Mouse (Mus musculus): ENCODE results near the gene Setd4. TPM values are rescaled to one million over a fixed set of nuclear protein-coding genes. Genes with fewer than 3 reads are reported as not detected.

Setd4 gene
- polyA plus RNA-seq, 1 experiment = 6.2 TPM

- Histone ChIP-seq H3K79me3 (ENCODE audit: low read depth) (no peaks in the 10 kb centered on the region), H3ac (ENCODE audit: control insufficient read depth, insufficient read length, low read depth) (no peak overlapping the region), H3K79me2 (ENCODE audit: control insufficient read depth, insufficient read depth) (no peaks in the 10 kb centered on the region), H3K27me3 (ENCODE audit: control insufficient read depth, insufficient read depth, insufficient read length) (no peaks in the 10 kb centered on the region), H3K36me3 (ENCODE audit: control insufficient read depth, insufficient read depth) (no peaks in the 10 kb centered on the region), H3K4me3 (ENCODE audit: insufficient read depth, poor library complexity, severe bottlenecking) (no peak overlapping the region)
- no peak for TF ChIP-seq FOSL1 (IDR thresholded peaks at IDR 0.05; ENCODE audit: insufficient read depth, low read length, poor library complexity, severe bottlenecking)
- no peak for TF ChIP-seq MYOG (IDR thresholded peaks at IDR 0.05; ENCODE audit: control insufficient read depth, extremely low read depth, insufficient read length)
- no peak for TF ChIP-seq MAX (IDR thresholded peaks at IDR 0.05)
Measured at GRCm38 (mm10) chr16:93574521-93575191, 29.2 kb downstream of the Setd4 start.

DNA sequence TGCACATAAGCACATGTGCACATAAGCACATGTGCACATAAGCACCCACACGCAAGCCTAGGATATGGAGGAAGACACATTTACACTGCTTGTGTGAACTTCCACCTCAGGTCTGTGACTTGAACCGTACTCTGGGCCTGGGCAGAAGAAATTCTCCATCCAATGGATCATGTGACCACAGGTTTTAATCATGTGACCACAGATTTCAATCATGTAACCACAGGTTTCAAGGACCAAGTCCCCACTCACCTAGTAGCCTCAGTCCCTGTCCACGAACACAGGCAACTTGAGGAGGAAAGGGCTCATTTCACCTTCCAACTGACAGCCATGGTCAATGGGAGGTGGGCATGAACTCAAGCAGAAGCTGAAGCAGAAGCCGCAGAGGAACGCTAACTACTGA lies 30.4 kb downstream of the Setd4 start:
- H3K79me2 ChIP-seq (ENCODE audit: control insufficient read depth, insufficient read depth) = no peaks in the 10 kb centered on the region
- H3K4me3 ChIP-seq (ENCODE audit: insufficient read depth, poor library complexity, severe bottlenecking) = no peak overlapping the region
- H3K36me3 ChIP-seq (ENCODE audit: control insufficient read depth, insufficient read depth) = no peaks in the 10 kb centered on the region
- no peaks in the 10 kb centered on the region for H3K79me3 ChIP-seq (ENCODE audit: low read depth)
- TF ChIP-seq FOSL1 (IDR thresholded peaks at IDR 0.05; ENCODE audit: insufficient read depth, low read length, poor library complexity, severe bottlenecking) = no peak
- no peak for TF ChIP-seq MYOG (IDR thresholded peaks at IDR 0.05; ENCODE audit: control insufficient read depth, extremely low read depth, insufficient read length)
- peak; percentile 6 for TF ChIP-seq USF1 (IDR thresholded peaks at IDR 0.05; ENCODE audit: low read depth)
- no peak for TF ChIP-seq MAX (IDR thresholded peaks at IDR 0.05)
- no peak for TF ChIP-seq CTCF (IDR thresholded peaks at IDR 0.05; ENCODE audit: control insufficient read depth, insufficient read depth, insufficient read length)
- no peak for TF ChIP-seq MYOD1 (IDR thresholded peaks at IDR 0.05; ENCODE audit: control insufficient read depth, insufficient read length, low read depth)
- TF ChIP-seq CEBPB (IDR thresholded peaks at IDR 0.05; ENCODE audit: low read depth) = no peak
- no peaks in the 10 kb centered on the region for H3K27me3 ChIP-seq (ENCODE audit: control insufficient read depth, insufficient read depth, insufficient read length)
- H3ac ChIP-seq (ENCODE audit: control insufficient read depth, insufficient read length, low read depth) = no peak overlapping the region

DNA sequence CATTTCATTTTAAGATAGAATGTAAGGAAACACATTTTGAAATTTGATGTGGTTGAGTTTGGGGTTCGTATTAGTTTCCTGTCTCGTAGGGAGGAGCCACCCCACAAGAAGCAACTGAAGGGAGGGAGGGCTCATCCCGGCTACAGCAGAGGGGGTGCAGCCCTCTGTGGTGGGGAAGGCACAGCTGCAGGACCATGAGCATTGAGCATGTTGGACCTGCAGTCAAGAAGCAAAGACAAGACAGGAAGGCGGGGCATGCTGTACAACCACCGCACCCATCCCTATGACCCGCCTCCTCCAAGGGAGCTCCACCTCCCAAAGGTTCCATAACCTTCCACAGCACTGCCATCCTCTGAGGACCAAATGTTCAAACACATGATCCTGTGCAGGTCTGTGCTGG lies 31.5 kb downstream of the Setd4 start:
- TF ChIP-seq FOSL1 (IDR thresholded peaks at IDR 0.05; ENCODE audit: insufficient read depth, low read length, poor library complexity, severe bottlenecking) (no peak), MYOG (IDR thresholded peaks at IDR 0.05; ENCODE audit: control insufficient read depth, extremely low read depth, insufficient read length) (no peak), CEBPB (IDR thresholded peaks at IDR 0.05; ENCODE audit: low read depth) (no peak), MYOD1 (IDR thresholded peaks at IDR 0.05; ENCODE audit: control insufficient read depth, insufficient read length, low read depth) (no peak), USF1 (IDR thresholded peaks at IDR 0.05; ENCODE audit: low read depth) (no peak), MAX (IDR thresholded peaks at IDR 0.05) (no peak), CTCF (IDR thresholded peaks at IDR 0.05; ENCODE audit: control insufficient read depth, insufficient read depth, insufficient read length) (no peak)
- H3K79me2 ChIP-seq (ENCODE audit: control insufficient read depth, insufficient read depth) = no peaks in the 10 kb centered on the region
- no peaks in the 10 kb centered on the region for H3K36me3 ChIP-seq (ENCODE audit: control insufficient read depth, insufficient read depth)
- no peak overlapping the region for H3K4me3 ChIP-seq (ENCODE audit: insufficient read depth, poor library complexity, severe bottlenecking)
- H3ac ChIP-seq (ENCODE audit: control insufficient read depth, insufficient read length, low read depth) = no peak overlapping the region
- no peaks in the 10 kb centered on the region for H3K27me3 ChIP-seq (ENCODE audit: control insufficient read depth, insufficient read depth, insufficient read length)
- H3K79me3 ChIP-seq (ENCODE audit: low read depth) = no peaks in the 10 kb centered on the region

DNA sequence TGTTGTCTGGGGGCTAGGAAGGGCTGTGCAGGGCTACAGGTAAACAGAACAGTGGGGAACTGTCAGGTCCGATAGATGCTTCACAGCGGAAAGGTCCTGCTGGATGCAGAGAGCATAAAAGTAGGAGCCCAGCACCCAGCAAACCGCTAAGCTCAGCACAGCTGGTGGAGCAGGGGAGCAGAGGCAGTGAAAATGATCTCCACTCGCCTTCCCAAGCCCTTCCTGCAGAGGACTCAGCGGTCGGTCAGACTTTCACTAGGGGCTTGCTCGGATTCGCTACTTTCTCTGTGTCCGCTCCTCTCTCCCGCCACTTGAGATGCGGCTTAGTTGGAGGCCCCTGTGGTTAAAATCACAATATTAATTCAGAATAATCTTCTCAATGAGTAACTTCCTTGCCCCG lies 45.4 kb downstream of the Setd4 start:
- TF ChIP-seq CTCF (IDR thresholded peaks at IDR 0.05; ENCODE audit: control insufficient read depth, insufficient read depth, insufficient read length) (no peak), USF1 (IDR thresholded peaks at IDR 0.05; ENCODE audit: low read depth) (no peak), FOSL1 (IDR thresholded peaks at IDR 0.05; ENCODE audit: insufficient read depth, low read length, poor library complexity, severe bottlenecking) (no peak), CEBPB (IDR thresholded peaks at IDR 0.05; ENCODE audit: low read depth) (no peak), MAX (IDR thresholded peaks at IDR 0.05) (no peak), MYOD1 (IDR thresholded peaks at IDR 0.05; ENCODE audit: control insufficient read depth, insufficient read length, low read depth) (no peak), MYOG (IDR thresholded peaks at IDR 0.05; ENCODE audit: control insufficient read depth, extremely low read depth, insufficient read length) (no peak)
- no peak overlapping the region for H3ac ChIP-seq (ENCODE audit: control insufficient read depth, insufficient read length, low read depth)
- H3K36me3 ChIP-seq (ENCODE audit: control insufficient read depth, insufficient read depth) = no peaks in the 10 kb centered on the region
- H3K79me3 ChIP-seq (ENCODE audit: low read depth) = no peaks in the 10 kb centered on the region
- no peaks in the 10 kb centered on the region for H3K79me2 ChIP-seq (ENCODE audit: control insufficient read depth, insufficient read depth)
- H3K4me3 ChIP-seq (ENCODE audit: insufficient read depth, poor library complexity, severe bottlenecking) = no peak overlapping the region
- H3K27me3 ChIP-seq (ENCODE audit: control insufficient read depth, insufficient read depth, insufficient read length) = peaks cover 9% of the 10 kb centered on the region

DNA sequence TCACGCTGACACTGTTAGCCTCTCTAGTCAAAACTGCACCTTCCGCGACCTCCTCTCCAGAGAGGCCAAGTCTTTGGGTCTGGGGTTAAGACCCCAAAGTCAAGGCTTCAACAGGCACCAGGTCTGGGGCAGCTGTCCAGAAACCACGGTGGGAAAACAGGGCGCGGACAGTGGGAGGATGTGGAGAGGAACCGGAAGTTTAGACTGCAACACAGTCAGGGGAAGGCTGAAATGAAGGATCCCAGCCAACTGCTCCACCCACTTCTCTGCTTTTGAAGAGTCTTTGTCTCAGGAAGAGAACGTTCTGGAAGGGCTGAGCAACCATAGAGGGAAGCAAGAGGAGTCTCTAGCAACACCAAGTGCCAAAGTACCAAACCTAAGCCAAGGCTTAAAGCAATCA lies 46.2 kb downstream of the Setd4 start:
- Histone ChIP-seq H3K79me3 (ENCODE audit: low read depth) (no peaks in the 10 kb centered on the region), H3K79me2 (ENCODE audit: control insufficient read depth, insufficient read depth) (no peaks in the 10 kb centered on the region), H3K4me3 (ENCODE audit: insufficient read depth, poor library complexity, severe bottlenecking) (no peak overlapping the region), H3K36me3 (ENCODE audit: control insufficient read depth, insufficient read depth) (no peaks in the 10 kb centered on the region), H3ac (ENCODE audit: control insufficient read depth, insufficient read length, low read depth) (no peak overlapping the region), H3K27me3 (ENCODE audit: control insufficient read depth, insufficient read depth, insufficient read length) (peaks cover 3% of the 10 kb centered on the region)
- TF ChIP-seq CTCF (IDR thresholded peaks at IDR 0.05; ENCODE audit: control insufficient read depth, insufficient read depth, insufficient read length) = no peak
- TF ChIP-seq MYOD1 (IDR thresholded peaks at IDR 0.05; ENCODE audit: control insufficient read depth, insufficient read length, low read depth) = no peak
- no peak for TF ChIP-seq MAX (IDR thresholded peaks at IDR 0.05)
- TF ChIP-seq MYOG (IDR thresholded peaks at IDR 0.05; ENCODE audit: control insufficient read depth, extremely low read depth, insufficient read length) = no peak
- no peak for TF ChIP-seq CEBPB (IDR thresholded peaks at IDR 0.05; ENCODE audit: low read depth)

Data from C2C12 (cell line).